Mouse (Mus musculus) neural tube, embryonic 11.5 days (tissue): Measurements from ENCODE around the gene Dtd1. TPM values are rescaled to one million over a fixed set of nuclear protein-coding genes. Genes with fewer than 3 reads are reported as not detected.

Source experiments
- ATAC-seq: fragments of 200-750 bp; cut with Nextera tagmentation; 2 replicates; pipeline ENCODE4 v1.8.0; 2017; ENCODE audit warnings: moderate number of reproducible peaks, mild to moderate bottlenecking, moderate TSS enrichment, moderate library complexity; ENCODE audit not compliant: insufficient read depth, low FRiP score, low TSS enrichment
- DNase-seq: peaks from one replicate; pipeline ENCODE4 v3.0.0-alpha.2; 2015; ENCODE audit warnings: low spot score
- H3K27ac ChIP-seq: fragments of 300-500 bp; sonication (generic); 2 replicates; pipeline ENCODE4 v1.5.1; 2014; ENCODE audit warnings: low read depth, mild to moderate bottlenecking, low read length
- H3K27me3 ChIP-seq: fragments of 300-500 bp; sonication (generic); 2 replicates; pipeline ENCODE4 v1.6.1; 2014; ENCODE audit warnings: mild to moderate bottlenecking, low read length, mixed read lengths; ENCODE audit not compliant: control insufficient read depth, insufficient read depth
- H3K36me3 ChIP-seq: fragments of 300-500 bp; sonication (generic); 2 replicates; pipeline ENCODE4 v1.6.1; 2014; ENCODE audit warnings: mild to moderate bottlenecking, low read length, moderate library complexity, mixed read lengths; ENCODE audit not compliant: control insufficient read depth, insufficient read depth
- H3K4me1 ChIP-seq: fragments of 300-500 bp; sonication (generic); 2 replicates; pipeline ENCODE4 v1.6.1; 2014; ENCODE audit warnings: low read length, mixed read lengths; ENCODE audit not compliant: control insufficient read depth, insufficient read depth
- H3K4me2 ChIP-seq: fragments of 300-500 bp; sonication (generic); 2 replicates; pipeline ENCODE4 v1.6.1; 2014; ENCODE audit warnings: low read depth, mild to moderate bottlenecking, moderate library complexity
- H3K4me3 ChIP-seq: fragments of 300-500 bp; sonication (generic); 2 replicates; pipeline ENCODE4 v1.5.1; 2014; ENCODE audit warnings: low read depth, low read length
- H3K9ac ChIP-seq: fragments of 300-500 bp; sonication (generic); 2 replicates; pipeline ENCODE4 v1.6.1; 2014; ENCODE audit warnings: mild to moderate bottlenecking, low read length
- H3K9me3 ChIP-seq: fragments of 300-500 bp; sonication (generic); 2 replicates; pipeline ENCODE4 v1.6.1; 2016; ENCODE audit warnings: low read length; ENCODE audit not compliant: control insufficient read depth
- WGBS: fragments of 180-500 bp; shearing (Covaris S2); extraction: QIAGEN DNeasy Blood & Tissue Kit; methylation state at CpG from one replicate; pipeline ENCODE4 v1.1.7; 2014; 5-methylcytosine and 5-hydroxymethylcytosine counted together
- polyA plus RNA-seq: library from polyadenylated mRNA; unstranded; fragments of >200 nt; fragmentation: Nextera tagmentation; extraction: Ambion mirVana; gene quantifications from 2 replicates; pipeline ENCODE4 v1.2.1, GENCODE M21; 2014

The Dtd1 gene
- polyA plus RNA-seq, 1 experiment from 2014 or later = 35.0 TPM

DNA sequence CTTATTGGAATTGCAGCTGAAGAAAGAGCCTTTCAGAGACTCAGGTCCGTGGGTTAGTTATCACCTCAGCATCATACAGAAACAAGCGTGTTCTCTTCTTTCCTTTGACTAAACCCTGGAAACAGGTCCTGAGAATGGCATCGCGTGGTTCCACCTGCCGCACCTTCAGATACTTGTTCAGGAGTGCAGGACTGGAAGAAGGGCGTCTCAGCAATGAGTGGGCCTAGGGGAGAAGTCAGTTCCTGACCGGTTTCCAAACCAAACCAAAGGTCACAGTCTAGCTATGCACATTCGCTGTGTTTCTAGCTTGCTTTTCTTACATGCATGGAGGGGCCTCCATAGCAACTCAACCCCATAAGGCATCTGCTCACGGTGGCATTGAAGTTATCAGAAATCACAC, 164.0 kb downstream of the Dtd1 start:
- H3K4me1 ChIP-seq = no peaks in the 10 kb centered on the region
- H3K4me3 ChIP-seq = no peak overlapping the region
- H3K27me3 ChIP-seq = no peaks in the 10 kb centered on the region
- no peak overlapping the region for H3K9ac ChIP-seq
- H3K4me2 ChIP-seq = no peak overlapping the region
- no peak overlapping the region for H3K27ac ChIP-seq
- no peak for DNase-seq
- no peaks in the 10 kb centered on the region for H3K9me3 ChIP-seq
- no peaks in the 10 kb centered on the region for H3K36me3 ChIP-seq
- WGBS = 91% methylated on average over 9 of the region's 9 CpGs
- ATAC-seq = no peak

- no peak overlapping the region for H3K4me3 ChIP-seq
- H3K9ac ChIP-seq = no peak overlapping the region
- no peaks in the 10 kb centered on the region for H3K36me3 ChIP-seq
- no peaks in the 10 kb centered on the region for H3K9me3 ChIP-seq
- WGBS = 80% methylated on average over 7 of the region's 7 CpGs
- H3K27ac ChIP-seq = no peak overlapping the region
- H3K4me2 ChIP-seq = no peak overlapping the region
- H3K27me3 ChIP-seq = no peaks in the 10 kb centered on the region
- DNase-seq (no peak), ATAC-seq (no peak)
- no peaks in the 10 kb centered on the region for H3K4me1 ChIP-seq
Measured at GRCm38 (mm10) chr2:144764116-144764788, 164.6 kb downstream of the Dtd1 start.

DNA sequence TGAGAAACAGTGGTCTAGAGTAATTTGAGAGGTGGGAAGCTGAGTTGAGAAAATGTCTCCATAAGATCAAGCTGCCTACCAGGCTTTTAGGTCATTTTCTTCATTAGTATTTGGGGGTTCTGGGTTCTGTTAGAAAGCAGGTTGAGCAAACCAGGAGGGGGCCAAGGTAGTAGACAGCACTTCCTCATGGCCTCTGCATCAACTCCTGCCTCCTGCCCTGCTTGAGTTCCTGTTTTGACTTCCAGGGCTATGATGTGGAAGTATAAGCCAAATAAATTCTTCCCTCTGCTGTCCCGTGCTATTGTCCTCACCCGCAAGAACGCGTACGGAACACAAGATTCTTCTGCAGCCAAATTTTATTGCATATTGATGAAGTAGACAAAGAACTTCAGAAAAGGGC, 165.5 kb downstream of the Dtd1 start:
- DNase-seq (no peak), ATAC-seq (no peak)
- Histone ChIP-seq H3K36me3 (no peaks in the 10 kb centered on the region), H3K27me3 (no peaks in the 10 kb centered on the region), H3K9ac (no peak overlapping the region), H3K4me3 (no peak overlapping the region), H3K4me1 (no peaks in the 10 kb centered on the region), H3K4me2 (no peak overlapping the region), H3K27ac (no peak overlapping the region), H3K9me3 (no peaks in the 10 kb centered on the region)
- 94% methylated on average over 5 of the region's 5 CpGs for WGBS

GRCm38 (mm10) chr2:144768375-144769117, 168.8 kb downstream of the Dtd1 start:
- Histone ChIP-seq H3K4me2 (no peak overlapping the region), H3K4me3 (no peak overlapping the region), H3K4me1 (no peaks in the 10 kb centered on the region), H3K36me3 (no peaks in the 10 kb centered on the region), H3K27ac (no peak overlapping the region), H3K27me3 (no peaks in the 10 kb centered on the region), H3K9me3 (no peaks in the 10 kb centered on the region), H3K9ac (no peak overlapping the region)
- WGBS = 77% methylated on average over 3 of the region's 3 CpGs
- no peak for DNase-seq
- no peak for ATAC-seq

DNA sequence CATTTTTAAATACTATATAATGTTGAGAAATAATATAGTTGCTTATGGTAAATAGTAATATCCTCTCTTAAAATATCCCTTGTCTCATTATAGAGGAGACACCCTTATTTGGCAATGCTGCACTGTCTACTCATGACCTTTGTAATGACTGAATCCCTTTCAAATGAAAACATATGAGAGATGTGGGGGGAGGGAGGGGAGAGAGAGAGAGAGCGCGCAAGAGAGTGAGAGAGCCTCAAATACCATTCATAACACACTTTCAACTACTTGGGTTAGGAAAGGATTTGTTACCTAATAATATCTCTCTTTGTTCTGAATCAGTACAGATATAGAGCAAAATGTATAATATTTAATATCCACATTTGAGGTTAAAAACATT, 169.4 kb downstream of the Dtd1 start:
- H3K4me1 ChIP-seq = no peaks in the 10 kb centered on the region
- no peak overlapping the region for H3K9ac ChIP-seq
- no peaks in the 10 kb centered on the region for H3K36me3 ChIP-seq
- H3K4me3 ChIP-seq = no peak overlapping the region
- no peak for ATAC-seq
- DNase-seq = no peak
- no peak overlapping the region for H3K27ac ChIP-seq
- 90% methylated on average over 2 of the region's 2 CpGs for WGBS
- H3K4me2 ChIP-seq = no peak overlapping the region
- no peaks in the 10 kb centered on the region for H3K27me3 ChIP-seq
- no peaks in the 10 kb centered on the region for H3K9me3 ChIP-seq

- Histone ChIP-seq H3K27me3 (no peaks in the 10 kb centered on the region), H3K9me3 (no peaks in the 10 kb centered on the region), H3K27ac (no peak overlapping the region), H3K36me3 (no peaks in the 10 kb centered on the region), H3K4me1 (no peaks in the 10 kb centered on the region), H3K4me3 (no peak overlapping the region), H3K9ac (no peak overlapping the region), H3K4me2 (no peak overlapping the region)
- DNase-seq = no peak
- ATAC-seq = no peak
- 58% methylated on average over 3 of the region's 3 CpGs for WGBS
Measured at GRCm38 (mm10) chr2:144769556-144769955, 169.9 kb downstream of the Dtd1 start.

GRCm38 (mm10) chr2:144770452-144770941, 170.8 kb downstream of the Dtd1 start:
- no peak for ATAC-seq
- WGBS = 91% methylated on average over 7 of the region's 7 CpGs

GRCm38 (mm10) chr2:144771841-144772240, 172.1 kb downstream of the Dtd1 start:
- H3K4me3 ChIP-seq = no peak overlapping the region
- ATAC-seq = no peak
- no peak overlapping the region for H3K9ac ChIP-seq
- H3K27ac ChIP-seq = no peak overlapping the region
- 90% methylated on average over 4 of the region's 4 CpGs for WGBS
- no peaks in the 10 kb centered on the region for H3K4me1 ChIP-seq
- H3K9me3 ChIP-seq = no peaks in the 10 kb centered on the region
- no peaks in the 10 kb centered on the region for H3K36me3 ChIP-seq
- no peaks in the 10 kb centered on the region for H3K27me3 ChIP-seq
- DNase-seq = no peak
- no peak overlapping the region for H3K4me2 ChIP-seq

More at GRCm38 (mm10) chr2:144770452-144770941, 170.8 kb downstream of the Dtd1 start:
- no peaks in the 10 kb centered on the region for H3K27me3 ChIP-seq
- no peak overlapping the region for H3K27ac ChIP-seq
- no peaks in the 10 kb centered on the region for H3K9me3 ChIP-seq
- H3K4me2 ChIP-seq = no peak overlapping the region
- DNase-seq = no peak
- no peaks in the 10 kb centered on the region for H3K36me3 ChIP-seq
- no peaks in the 10 kb centered on the region for H3K4me1 ChIP-seq
- no peak overlapping the region for H3K4me3 ChIP-seq
- H3K9ac ChIP-seq = no peak overlapping the region

DNA sequence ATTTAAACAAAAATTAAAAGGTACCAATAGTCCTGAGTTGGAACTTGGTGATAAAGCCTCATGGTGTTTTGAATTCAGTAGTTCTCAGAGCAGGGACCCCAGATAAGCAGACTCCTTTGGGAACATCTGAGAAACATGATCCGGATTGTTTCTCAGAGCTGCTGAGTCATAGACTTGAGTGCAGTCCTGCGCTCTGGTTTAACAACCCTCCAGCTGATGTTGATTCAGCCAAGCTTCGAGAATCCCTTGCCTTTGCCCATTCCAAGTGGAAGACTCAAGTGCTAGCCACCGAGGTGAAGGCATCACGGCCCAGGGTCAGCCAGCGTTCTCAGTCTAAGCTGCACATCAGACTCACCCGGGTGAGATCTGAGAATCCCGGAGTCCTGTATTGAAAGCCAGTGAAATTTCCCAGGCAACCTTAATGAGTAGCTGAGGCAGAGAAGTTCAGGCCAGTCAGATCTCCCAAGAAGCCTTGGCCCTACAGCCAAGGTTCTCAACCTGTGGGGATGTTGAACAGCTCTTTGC, 175.0 kb downstream of the Dtd1 start:
- H3K27ac ChIP-seq = no peak overlapping the region
- H3K27me3 ChIP-seq = no peaks in the 10 kb centered on the region
- 84% methylated on average over 8 of the region's 8 CpGs for WGBS
- no peak overlapping the region for H3K9ac ChIP-seq
- no peaks in the 10 kb centered on the region for H3K9me3 ChIP-seq
- H3K4me3 ChIP-seq = no peak overlapping the region
- no peaks in the 10 kb centered on the region for H3K4me1 ChIP-seq
- DNase-seq (no peak), ATAC-seq (no peak)
- H3K36me3 ChIP-seq = no peaks in the 10 kb centered on the region
- H3K4me2 ChIP-seq = no peak overlapping the region
